Mouse (Mus musculus): ENCODE measurements at regions not wholly inside any gene's neighbourhood (a gene's known extent, or its start where the extent isn't known, plus 50 kb on each side); places are given as distances from the start of the nearest gene placed in this dataset.

DNA sequence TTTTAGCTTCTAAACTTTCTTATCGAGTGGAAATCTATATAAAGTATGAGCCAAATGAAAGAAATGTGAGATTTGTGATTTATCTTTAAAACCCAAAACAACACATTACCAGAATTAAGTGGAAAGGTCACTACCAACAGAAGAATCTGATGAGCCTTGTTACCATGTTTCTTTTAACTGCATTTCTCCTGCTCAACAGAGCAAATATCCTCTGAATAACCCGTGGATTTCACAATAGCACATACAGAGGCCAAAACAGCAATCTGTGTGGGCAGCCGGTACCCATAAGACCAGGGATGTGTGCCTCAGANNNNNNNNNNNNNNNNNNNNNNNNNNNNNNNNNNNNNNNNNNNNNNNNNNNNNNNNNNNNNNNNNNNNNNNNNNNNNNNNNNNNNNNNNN lies 85.3 kb downstream of the 4930444P10Rik start:
- no peak for DNase-seq (ENCODE audit: low spot score)

DNA sequence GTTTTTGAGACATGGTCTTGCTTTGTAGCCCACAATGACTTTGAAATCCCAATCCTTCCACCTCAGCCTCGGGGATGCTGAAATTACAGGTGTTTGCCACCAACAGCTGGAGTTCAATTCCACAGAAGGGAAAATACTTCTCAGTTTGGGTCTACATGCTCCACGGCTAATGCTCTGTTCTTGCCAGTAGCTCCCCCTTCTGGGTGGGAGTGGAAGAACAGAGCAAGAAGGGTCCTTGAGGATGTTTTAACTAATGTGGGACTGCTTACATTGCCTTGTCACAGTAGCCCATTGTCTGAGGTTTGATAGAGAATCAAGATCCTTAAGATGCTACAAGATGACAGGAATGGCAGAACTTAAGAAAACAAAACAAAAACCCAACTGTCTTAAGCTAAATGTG lies 86.2 kb downstream of the 4930444P10Rik start:
- no peak for DNase-seq (ENCODE audit: low spot score)

DNA sequence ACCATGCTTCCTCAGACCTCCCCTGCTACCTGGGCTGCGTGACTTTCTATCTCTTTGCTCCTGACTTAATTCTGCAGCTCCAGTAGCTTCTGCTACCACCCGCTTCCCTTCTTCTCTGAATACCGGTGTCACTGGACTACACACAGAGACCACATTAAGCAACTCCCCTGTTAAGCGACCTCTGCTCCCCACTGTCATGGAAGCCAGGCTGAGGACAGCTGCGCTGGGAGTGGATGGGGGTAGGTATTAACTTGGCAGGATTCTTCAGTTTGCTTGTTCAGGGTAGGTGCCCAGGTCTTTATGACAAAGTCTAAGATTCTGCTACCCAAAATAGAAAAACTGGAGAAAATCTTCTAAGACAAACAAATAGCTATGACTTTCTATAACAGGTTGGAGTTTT lies 96.0 kb downstream of the 4930444P10Rik start:
- DNase-seq (ENCODE audit: low spot score), result no peak

DNA sequence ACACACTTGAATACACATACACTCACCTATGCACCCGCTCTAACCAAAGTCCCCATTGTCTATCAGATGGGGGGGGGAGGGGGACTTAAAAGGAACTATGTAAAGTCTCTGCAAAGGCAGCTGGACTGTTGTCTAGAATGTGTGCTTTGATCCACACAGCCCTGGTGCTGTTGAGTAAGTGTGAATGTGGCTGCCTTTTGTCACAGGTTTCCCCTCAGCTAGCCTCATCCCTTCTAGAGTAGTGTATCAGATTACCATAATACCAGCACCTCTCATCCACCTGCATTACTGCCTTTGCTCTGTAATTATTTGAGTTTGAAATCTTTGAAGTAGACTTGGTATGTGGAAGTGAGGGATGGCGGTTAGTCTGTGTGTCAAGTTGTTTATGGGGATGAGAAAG lies 96.8 kb downstream of the 4930444P10Rik start:
- no peak for DNase-seq (ENCODE audit: low spot score)

DNA sequence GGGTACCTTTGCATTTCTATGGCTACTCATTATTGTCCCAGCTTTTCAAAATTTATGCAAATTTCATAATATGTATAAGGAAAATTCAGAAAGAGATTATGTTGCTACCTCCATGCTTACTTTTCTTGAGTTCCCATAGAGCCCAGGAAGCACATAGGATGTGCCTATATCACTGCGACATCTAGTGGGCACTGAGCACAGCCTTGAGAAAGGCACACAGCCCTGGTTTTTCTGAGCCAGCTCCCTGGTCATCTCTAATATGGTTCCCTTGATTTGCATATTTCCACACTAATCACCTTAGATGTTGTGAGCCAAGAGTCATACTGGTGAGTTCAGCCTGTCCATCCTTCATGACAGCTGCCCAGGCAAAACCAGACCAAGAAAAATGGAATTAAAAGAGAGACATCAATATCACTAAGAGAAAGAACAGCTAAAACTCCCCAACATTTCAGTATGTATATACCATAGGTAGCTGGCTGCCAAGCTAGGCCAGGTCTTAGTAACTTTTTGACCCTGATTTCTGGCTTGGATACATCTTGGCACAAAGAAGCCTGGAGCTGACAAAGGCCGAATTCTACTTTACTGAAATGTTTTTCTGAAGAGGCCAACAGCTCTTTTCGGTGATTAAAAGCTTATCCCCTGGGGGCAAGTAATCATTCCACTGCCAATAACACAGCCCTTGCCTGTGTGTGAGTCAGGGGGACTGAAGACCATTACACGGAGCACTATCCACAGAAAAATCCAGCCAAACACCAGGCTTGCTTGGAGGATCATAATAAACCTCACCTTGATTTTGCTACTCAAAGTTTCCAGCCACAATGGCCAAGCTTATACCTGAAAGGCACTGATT lies 99.3 kb downstream of the 4930444P10Rik start:
- peak; percentile 56 for DNase-seq (ENCODE audit: low spot score)

DNA sequence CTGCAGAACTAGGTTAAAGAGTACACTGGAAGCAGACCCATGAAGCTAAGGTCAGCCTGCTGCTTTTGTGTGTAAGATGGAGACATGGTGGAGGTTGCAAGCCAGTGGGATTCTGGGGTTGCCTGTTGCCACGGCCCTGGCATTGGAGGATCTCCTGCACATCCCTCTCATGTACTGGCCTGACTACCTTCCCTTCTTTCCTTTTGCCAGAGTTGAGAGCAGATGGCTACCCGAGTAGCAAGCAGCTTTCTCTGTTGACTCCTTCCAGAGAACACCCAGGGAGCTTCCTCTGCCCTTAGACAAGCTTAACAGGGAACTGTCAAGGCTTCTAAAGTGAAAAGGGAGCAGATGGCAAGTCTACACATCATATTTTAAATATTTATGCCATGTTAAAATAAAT lies 102.1 kb downstream of the 4930444P10Rik start:
- no peak for DNase-seq (ENCODE audit: low spot score)

DNA sequence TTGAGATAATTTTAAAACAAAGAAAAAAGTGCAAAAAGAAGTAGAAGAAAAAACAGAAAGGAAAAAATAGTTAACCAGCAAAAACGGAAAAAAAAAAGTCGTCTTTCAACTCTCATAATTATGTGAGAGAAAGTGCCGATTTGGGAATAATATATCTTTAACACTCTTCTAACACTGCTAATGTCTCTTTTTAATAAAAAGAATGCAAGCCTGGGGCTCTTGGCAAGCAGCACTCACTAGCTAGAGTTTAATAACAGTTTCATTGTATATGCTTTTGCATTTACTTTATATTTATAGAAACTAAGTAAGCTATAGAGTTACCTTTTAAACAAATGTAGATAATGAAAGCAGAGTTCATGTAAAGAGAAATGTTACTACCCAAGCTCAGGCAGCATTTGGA lies 107.5 kb downstream of the 4930444P10Rik start:
- no peak for DNase-seq (ENCODE audit: low spot score)

DNA sequence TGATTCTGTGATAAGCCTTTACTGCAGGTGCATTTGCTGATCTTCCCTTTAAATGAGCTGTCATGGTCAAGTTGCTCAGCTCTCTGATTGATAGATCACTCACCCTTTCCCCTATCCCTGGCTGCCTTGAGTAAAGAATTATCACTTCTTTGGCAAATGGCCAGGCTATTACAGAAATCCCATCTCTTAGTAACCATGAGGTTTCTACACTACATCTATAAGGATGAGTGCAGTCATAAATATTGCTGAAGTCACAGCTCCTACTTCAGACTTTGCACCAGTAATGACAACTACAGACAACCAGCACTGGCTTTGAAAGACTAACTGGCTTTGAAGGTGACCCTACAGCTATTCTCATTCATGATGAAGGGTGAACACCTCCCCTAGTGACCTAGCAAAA lies 113.8 kb downstream of the 4930444P10Rik start:
- DNase-seq (ENCODE audit: low spot score), result no peak

DNA sequence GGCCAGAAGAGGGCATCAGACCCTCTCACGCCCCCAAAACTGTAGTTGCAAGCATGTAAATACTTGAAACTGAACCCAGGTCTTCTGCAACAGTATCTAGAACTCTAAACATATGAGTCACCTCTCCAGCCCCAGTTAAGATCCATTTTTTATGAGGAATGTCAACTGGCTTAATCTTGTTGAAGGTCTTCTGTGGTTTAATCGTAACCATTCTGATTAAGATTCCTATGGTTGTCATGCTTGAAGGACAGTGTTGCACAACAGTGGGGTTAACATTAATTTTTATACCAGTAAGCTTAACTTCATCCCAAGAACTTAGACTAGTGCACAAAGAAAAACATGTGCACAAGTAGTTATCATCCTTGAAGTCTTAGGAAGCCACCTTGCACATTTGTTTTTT lies 133.5 kb downstream of the 4930444P10Rik start:
- DNase-seq (ENCODE audit: low spot score), result no peak

DNA sequence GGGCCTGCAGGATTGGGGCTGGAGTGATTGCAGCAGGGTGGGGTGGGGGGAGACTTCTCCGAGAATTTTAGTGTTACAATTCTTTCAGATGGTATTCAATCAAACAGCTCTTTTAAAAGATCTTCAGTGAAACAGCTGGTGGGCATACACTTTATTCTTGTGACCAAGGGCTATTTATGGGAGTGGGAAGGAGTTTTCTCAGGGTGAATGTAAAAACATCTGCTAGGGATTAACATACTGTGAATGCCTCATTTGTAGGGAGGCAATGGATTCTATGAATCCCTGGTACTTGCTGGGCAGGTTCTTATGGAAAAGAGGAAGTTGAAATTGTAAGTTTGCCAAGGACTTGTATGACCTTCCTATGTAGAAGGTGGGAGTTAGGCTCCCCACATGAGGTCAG lies 134.5 kb downstream of the 4930444P10Rik start:
- DNase-seq (ENCODE audit: low spot score), result no peak

DNA sequence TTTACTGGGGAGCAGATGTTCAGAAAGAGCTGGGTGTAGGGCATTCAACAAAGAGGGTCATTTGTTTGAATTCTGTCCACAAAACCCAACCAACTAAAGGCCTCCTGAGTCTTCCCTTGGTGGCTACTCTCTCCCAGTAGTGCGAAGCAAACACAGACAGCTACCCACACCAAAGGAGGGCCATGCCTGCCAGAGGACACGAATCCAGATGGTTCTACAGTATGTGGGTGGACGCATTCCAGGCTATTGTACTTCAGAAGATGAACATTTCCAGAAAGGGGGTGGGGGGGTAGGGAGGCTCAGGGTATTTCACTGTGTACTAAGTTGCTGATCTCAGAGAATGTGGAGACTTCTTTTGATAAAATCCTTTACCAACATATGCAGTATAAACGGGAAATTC lies 149.5 kb downstream of the 4930444P10Rik start:
- DNase-seq (ENCODE audit: low spot score), result no peak

DNA sequence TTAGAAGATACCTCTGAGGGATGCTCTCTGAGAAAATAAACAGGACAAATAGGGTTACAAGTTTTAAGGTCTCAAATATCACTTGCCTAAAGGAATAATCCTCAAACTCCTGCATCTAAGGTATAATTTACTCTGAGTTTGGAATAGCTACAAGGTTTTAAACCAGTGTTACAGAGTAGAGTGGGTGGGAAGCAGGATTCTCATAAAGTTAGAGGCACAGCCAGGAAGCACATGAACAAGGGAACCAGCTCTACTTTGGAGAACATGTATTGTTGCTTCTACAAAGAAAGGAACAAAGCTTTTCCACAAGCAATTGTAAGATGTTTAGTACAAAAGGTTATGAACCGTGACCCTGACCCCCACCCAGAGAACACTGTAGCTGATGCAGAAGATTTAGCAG lies 150.1 kb downstream of the 4930444P10Rik start:
- DNase-seq (ENCODE audit: low spot score), result no peak
